Mouse (Mus musculus) embryo, embryonic 11.5 days (tissue): ENCODE measurements at regions not wholly inside any gene's neighbourhood (a gene's known extent, or its start where the extent isn't known, plus 50 kb on each side); places are given as distances from the start of the nearest gene placed in this dataset.

Experiments
- DNase-seq: peaks from one replicate; pipeline ENCODE4 v3.0.0-alpha.2; 2012; ENCODE audit warnings: low read depth, low spot score

DNA sequence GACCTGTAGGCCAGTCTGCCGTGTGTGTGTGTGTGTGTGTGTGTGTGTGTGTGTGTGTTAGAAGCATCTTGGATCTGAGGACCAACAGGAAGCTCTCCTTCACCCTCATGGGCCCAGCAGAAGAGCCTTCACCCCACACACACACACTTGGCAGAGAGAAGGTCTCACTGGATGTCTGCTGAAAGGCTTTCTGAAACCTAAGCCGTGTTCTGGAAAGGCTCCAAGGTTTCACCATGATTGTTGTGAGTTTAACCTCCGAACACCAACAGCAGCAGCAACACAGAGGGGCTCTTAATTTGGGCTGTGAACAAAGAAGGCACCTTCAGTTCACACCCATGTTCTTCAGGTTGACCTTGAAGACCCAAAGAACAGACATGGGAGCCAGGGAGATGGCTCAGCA lies 124.9 kb upstream of the Dynlrb2 start:
- no peak for DNase-seq

GRCm38 (mm10) chr8:116375758-116376157 lies 129.0 kb upstream of the Dynlrb2 start:
- no peak for DNase-seq

GRCm38 (mm10) chr8:116373063-116373462 lies 131.7 kb upstream of the Dynlrb2 start:
- DNase-seq, result no peak

GRCm38 (mm10) chr8:116372574-116372973 lies 132.2 kb upstream of the Dynlrb2 start:
- no peak for DNase-seq

DNA sequence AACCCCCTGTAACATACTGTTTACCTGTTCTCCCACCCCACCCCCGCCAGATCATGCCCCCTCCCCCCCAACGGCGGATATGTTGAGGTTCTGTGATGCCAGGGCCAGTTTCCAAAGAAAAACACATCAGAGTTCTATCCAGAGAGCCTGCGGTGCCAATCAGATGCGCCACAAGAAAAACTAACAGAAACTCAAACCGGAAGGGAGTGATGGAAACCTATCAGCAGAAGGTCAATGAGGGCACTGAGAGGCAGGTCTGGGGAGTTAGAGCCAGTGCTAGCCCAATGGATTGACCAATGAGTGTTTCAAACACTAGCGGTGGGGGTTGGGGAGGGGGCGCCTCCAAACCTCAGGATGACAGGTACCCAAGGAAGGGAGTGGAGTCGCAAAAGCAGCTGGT lies 132.7 kb upstream of the Dynlrb2 start:
- DNase-seq, result no peak

- no peak for DNase-seq
Observed at GRCm38 (mm10) chr8:116367491-116367890, 137.3 kb upstream of the Dynlrb2 start.

DNA sequence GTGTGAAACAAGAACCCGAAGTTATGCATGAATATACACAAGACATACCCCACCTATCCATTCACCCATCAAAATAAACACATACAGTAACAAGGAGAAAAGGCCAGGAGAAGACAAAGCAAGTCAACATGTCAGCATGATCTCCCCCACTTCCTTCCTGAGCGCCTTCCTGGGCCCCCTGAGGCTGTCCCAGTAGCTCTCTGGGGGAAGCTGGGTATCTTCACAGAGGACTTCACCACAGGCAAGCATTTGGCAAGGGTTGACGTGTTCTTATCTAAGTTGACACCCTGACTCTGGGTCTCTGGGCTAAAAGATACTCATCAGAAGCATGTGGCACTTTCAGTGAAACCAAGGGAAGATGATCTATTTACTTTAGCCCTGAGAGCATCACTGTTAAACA lies 138.1 kb upstream of the Dynlrb2 start:
- DNase-seq, result no peak

DNA sequence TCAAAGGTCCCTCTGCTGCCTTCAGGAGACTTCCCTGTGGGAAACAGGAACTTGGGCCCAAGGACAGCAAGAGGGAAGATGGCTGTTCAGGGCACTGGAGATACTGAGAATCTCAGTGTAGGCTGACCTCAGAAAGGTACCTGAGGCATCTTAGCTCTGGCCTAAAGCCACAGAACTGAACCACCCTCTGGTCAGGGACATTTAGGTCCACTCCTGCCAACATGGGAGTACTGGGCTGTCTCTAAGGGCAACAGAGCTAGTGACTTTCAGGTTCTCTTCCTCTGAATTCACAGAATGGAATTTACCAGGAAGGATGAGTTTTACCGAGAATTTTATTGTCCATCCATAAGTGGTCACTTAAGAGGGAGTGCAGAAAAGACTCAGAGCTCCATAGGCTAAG lies 140.0 kb upstream of the Dynlrb2 start:
- no peak for DNase-seq

GRCm38 (mm10) chr8:116364172-116364571 lies 140.6 kb upstream of the Dynlrb2 start:
- no peak for DNase-seq

GRCm38 (mm10) chr8:116362351-116362750 lies 142.4 kb upstream of the Dynlrb2 start:
- DNase-seq, result no peak

GRCm38 (mm10) chr8:116359761-116360160 lies 145.0 kb upstream of the Dynlrb2 start:
- no peak for DNase-seq

DNA sequence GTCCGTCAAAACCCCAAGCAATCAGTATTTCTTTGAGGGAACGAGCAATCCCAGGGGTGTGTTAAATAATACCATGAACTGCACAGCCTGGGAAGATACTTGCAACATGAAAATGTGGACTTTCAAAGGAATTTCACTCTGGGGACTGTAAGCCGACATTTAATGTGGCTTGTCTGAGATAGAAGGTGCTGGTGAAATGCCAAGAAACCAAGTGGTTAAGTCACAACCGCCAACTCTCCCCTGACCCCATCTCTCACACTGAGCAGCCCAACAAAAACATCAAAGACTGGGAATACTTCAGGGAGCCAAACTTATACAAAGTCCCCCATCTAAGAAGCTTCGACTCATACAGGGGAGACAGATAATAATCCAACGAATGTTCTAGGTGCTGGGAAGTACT lies 150.0 kb upstream of the Dynlrb2 start:
- DNase-seq, result no peak

DNA sequence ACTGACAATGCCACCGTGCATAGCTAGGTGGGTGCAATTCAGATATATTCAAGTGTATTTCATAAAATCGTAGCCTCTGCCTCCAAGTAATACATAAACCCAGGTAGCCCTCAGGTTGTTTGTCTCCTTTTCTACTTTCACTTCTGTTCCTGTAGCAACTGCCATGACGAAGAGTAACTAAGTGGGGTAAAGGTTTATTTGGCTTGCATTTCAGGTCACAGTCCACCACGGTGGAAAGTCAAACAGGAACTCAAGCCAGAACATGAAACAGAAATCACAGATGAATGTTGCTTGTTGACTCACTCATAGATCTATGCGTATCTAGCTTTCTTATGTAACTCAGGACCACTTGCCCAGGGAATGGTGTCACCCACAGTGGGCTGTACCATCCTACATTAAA lies 150.9 kb upstream of the Dynlrb2 start:
- no peak for DNase-seq

- no peak for DNase-seq
Observed at GRCm38 (mm10) chr8:116352635-116353034, 152.1 kb upstream of the Dynlrb2 start.

DNA sequence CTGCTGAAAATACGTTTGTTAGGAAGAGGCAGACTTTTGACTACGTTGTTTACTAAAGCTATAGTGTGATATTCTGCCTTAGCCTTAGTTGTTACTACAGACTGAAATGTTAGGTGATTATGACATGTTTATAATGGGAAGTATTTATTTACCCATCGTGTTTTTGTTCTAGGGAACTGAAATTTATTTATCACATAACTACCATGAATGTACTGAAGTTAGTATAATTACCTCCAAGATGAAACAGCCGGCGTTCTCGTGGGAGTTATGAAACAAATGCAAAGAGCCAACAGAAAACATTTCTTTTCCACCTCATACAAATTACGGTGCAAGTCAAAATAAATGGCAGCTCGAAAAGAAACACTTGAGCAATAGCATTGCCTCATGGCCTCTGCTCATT lies 155.8 kb upstream of the Dynlrb2 start:
- DNase-seq, result no peak

DNA sequence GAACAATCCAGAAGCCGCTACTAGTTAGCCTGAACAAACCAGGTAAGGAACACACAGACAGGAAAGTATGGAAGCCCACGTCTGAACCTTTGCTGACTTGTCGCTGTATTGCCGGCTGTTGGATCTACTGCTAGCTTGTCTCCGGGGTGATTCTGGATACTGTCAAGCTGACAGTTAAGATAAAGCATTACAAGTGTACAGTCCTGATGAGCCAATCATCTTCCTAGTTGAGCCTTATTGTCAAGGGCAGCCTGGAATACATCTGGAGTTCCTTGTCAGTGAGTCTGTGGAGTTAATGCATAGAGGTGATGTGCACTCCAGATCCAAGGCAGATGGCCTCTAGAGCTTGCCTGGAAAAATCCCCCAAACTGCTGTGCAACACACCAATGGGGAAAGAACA lies 157.8 kb upstream of the Dynlrb2 start:
- no peak for DNase-seq

GRCm38 (mm10) chr8:116344590-116345222 lies 160.1 kb upstream of the Dynlrb2 start:
- no peak for DNase-seq

DNA sequence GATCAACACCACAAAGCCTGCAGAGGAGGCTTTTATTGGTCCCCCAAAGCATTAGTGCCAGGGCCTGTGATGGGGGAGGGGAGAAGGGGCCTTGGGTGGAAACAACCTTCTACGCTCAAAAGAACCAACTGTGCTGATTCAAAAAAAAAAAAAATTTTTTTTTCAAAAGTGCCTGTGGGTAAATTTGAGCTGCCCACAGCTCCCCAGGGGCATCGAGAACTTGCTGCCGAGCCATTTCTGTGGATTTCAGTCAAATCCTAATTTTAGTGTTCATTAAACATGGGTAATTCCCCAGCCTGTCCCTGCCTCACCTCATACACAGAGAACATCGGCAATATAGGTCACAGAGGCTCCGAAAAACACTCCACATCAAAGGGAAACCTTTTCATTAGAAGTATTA lies 161.2 kb upstream of the Dynlrb2 start:
- DNase-seq, result no peak

DNA sequence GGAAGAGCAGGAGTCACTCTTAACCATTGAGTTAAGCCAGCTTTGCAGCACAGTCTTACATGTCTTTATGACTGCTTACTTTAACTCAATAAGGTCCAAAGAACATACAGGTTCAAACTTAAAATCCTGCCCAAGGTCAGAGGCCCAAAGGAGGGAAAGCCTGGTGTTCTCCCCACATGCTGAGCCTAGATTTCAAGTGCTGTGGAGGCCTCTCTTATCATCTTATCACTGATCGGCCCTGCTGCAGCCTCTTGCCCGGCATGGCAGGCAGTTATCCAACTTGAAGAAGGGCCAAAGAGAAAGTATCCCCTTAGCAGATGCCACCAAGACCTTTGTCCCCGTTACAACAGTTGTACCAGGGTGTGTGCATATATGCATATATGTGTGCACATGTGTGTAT lies 170.0 kb upstream of the Dynlrb2 start:
- no peak for DNase-seq

DNA sequence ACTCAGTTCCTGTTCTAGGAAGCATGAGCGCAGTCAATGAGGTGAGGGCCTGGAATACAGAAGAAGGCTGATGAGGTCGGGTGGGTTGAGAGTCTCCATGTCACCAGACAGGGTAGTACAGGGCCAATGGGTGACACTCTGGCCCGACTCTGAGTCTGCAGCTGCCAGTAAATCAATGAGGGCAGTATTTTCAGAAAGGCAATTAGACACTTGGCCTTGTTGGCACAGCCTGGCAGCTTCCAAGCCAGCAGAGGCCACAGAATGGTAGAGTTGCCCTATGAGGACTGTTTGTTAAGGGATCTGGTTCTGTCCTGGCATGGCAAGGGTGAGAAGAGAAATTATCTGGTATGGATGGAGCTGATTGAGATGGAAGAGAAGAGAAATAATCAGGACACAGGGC lies 170.7 kb upstream of the Dynlrb2 start:
- no peak for DNase-seq

DNA sequence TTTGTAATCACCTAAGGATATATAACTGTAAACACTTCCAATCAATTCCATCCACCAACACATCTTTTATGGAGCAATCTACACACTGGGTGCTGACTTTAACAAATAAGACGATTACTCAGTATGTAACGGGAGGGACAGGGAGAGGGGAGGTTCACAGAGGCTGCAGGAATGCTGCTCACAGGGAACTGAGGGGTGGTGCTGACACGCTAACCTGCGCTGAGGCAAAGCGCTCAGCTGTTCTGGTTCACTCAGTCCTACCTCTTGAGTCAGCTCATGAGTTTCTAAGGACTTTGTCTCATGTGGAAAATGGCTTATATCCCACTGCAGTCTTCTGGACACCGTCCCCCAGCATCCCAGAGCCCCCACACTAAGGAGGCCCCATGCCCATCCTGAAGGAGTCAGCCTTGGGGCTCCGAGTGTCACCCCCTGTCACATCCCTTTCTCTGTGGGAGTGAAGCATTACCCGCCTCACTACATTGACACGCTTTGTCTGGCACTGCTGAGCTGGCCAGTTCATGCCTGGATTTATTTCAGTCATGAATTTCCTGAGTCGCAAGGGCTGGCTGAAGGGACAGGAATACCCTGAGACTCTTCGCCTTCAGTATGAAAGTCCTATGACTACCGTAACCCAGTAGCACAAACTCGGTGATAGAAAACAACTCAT lies 184.6 kb upstream of the Dynlrb2 start:
- no peak for DNase-seq

DNA sequence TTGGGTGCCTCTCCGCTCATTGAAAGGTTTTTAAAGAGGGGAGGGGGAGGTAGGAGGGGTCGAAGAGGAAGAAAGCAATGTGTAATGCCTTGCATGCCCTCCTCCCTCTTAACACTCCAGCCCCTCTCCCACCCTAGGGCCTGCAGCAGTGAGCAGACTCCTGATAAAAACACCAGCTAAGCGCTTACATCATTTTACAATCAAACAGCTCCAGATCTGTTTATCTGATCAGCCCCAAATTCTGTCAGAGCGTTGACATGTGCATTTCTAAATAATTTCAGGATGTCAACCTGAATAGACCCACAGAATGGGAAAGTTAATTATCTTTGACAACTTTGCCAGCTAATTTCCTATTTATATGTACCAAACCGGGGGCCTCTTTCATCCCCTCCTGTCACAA lies 189.4 kb upstream of the Dynlrb2 start:
- DNase-seq, result no peak

DNA sequence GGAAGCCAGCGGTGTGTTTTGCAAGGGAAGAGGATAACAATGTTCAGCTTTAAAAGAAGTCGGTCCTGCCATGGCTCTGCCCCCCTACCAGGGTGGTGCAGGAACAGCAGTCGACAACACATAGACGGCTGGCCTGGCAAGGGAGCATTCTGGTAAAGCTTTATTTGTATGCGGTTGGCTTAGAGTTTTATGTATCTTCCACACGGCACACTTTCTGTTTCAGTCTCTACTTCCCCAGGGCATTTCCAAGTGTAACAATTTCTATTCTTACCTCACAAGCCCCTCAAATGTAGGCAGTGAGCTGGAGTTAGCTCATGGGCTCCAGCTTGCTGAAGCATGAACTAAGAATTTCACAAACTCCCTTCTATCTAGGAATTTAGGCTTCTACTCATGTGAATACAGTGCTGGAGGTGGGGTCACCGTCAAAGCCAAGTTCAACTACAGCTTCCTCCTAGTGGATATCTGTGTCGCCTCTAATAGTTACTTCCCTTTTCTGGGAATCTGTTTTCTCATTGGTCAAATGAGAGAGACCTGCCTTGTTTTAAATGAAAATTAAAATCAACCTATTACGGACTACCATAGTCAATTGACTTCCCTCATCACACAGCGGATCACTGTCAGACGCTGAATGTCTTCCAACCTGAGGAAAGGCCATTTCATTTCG lies 190.2 kb upstream of the Dynlrb2 start:
- DNase-seq, result no peak
